ENCODE assay signal across 8 mouse cellular contexts in genomic region chr7:73595860-73596259, GRCm38 (mm10). TPM values are rescaled to one million over a fixed set of nuclear protein-coding genes. Genes with fewer than 3 reads are reported as not detected.
A peak's percentile ranks its signal among the peaks of the same experiment; 100 is the strongest.
DNase-seq lines count a peak whose midpoint lies in the region; ATAC-seq and TF ChIP-seq lines count a peak whose summit lies in the region.

No protein-coding gene starts in this region.

- no peaks in the 10 kb centered on the region for H3K9me3 ChIP-seq in lung, embryonic 14.5 days (ENCODE audit: low read depth, low read length)

- peak overlapping the region; percentile 97 for H3K27ac ChIP-seq in lung, embryonic 14.5 days (ENCODE audit: low read depth)
- H3K27ac ChIP-seq in small intestine, adult 2 months (ENCODE audit: insufficient read depth, low read depth, low read length): peak overlapping the region; percentile 73

- H3K4me3 ChIP-seq in lung, embryonic 14.5 days (ENCODE audit: low read depth, low read length): no peak overlapping the region; the same call in 1 of the 2 replicates
- no peak overlapping the region for H3K4me3 ChIP-seq in small intestine, adult 2 months (ENCODE audit: low read depth, low read length)

- TF ChIP-seq POLR2A in small intestine, adult 2 months (IDR thresholded peaks at IDR 0.05; ENCODE audit: low read depth, low read length): no peak

- H3K27me3 ChIP-seq in lung, embryonic 14.5 days (ENCODE audit: insufficient read depth, low read length): no peaks in the 10 kb centered on the region
- H3K27me3 ChIP-seq in small intestine, adult 2 months (ENCODE audit: control insufficient read depth, insufficient read depth, low read length): no peaks in the 10 kb centered on the region

- H3K4me2 ChIP-seq in lung, embryonic 14.5 days: peak overlapping the region; percentile 74

- H3K4me1 ChIP-seq in lung, embryonic 14.5 days (ENCODE audit: insufficient read depth): peaks cover 19% of the 10 kb centered on the region
- peaks cover 9% of the 10 kb centered on the region for H3K4me1 ChIP-seq in small intestine, adult 2 months (ENCODE audit: control insufficient read depth, insufficient read depth, insufficient read length, low read length)

- no peak for TF ChIP-seq CTCF in lung, embryonic 14.5 days (IDR thresholded peaks at IDR 0.05; ENCODE audit: low read depth)
- TF ChIP-seq CTCF in small intestine, adult 2 months (IDR thresholded peaks at IDR 0.05; ENCODE audit: extremely low read depth, insufficient read length, insufficient replicate concordance, low read depth, low read length): no peak

- no peak for DNase-seq in lung, embryonic 14.5 days
- no peak for DNase-seq in lung, postnatal 10 days
- DNase-seq in cerebellum, postnatal 10 days: peak; percentile 78 to 80
- peak; percentile 41 to 51 for DNase-seq in heart, adult 9 months (ENCODE audit: low spot score in 2 of 2)
- DNase-seq in liver: peak; percentile 29
- no peak for DNase-seq in adrenal gland, adult 2 months
- DNase-seq in right cerebral cortex, postnatal 4 days: no peak

- WGBS in lung, embryonic 14.5 days: 37% methylated on average over 9 of the region's 9 CpGs
- WGBS in small intestine, adult 2 months: 53% methylated on average over 9 of the region's 9 CpGs

- 0 out of 2 replicates have a peak, but pooled peaks have one; percentile 6 for ATAC-seq in lung, embryonic 14.5 days (ENCODE audit: insufficient read depth)

- peak overlapping the region; percentile 49 for H3K9ac ChIP-seq in lung, embryonic 14.5 days

- H3K36me3 ChIP-seq in lung, embryonic 14.5 days (ENCODE audit: insufficient read depth): no peaks in the 10 kb centered on the region
- H3K36me3 ChIP-seq in small intestine, adult 2 months (ENCODE audit: control insufficient read depth, insufficient read depth, low read length): no peaks in the 10 kb centered on the region

RNA-seq across cellular contexts. Expression of gene Chd2, which starts 54.2 kb away (rescaled TPM):
- 58.7 and 62.1 TPM in 2 replicates for polyA plus RNA-seq in lung, embryonic 14.5 days (2014; fragmentation: Nextera tagmentation; extraction: Ambion mirVana)
- 12.3 and 28.0 TPM in 2 replicates for polyA plus RNA-seq in small intestine, adult 2 months (2012; rRNA removed)
- total RNA-seq in adrenal gland, adult 2 months (2021): 10 to 100 TPM; 28.3 to 45.9 TPM
- polyA plus RNA-seq in adrenal gland, adult 2 months (2012; rRNA removed): 11.1 and 12.9 TPM in 2 replicates

Comparison
In these comparisons a context has a peak if more than half of its experiments do, and no peak if none do; other contexts are left out.
1. DNase-seq: peak in cerebellum, postnatal 10 days (2 of 2), heart, adult 9 months (2 of 2) and liver (single experiment); none in lung, embryonic 14.5 days (single experiment), lung, postnatal 10 days (single experiment), adrenal gland, adult 2 months (single experiment) and right cerebral cortex, postnatal 4 days (single experiment).